Mouse (Mus musculus) liver, embryonic 16.5 days (tissue): ENCODE results near the gene Hist1h2ak. TPM values are rescaled to one million over a fixed set of nuclear protein-coding genes. Genes with fewer than 3 reads are reported as not detected.
"Not testable (repeated sequence)": the region's sequence is repeated elsewhere in the genome, so short reads cannot be mapped to it uniquely, and the experiment has no call there.

Source experiments
- ATAC-seq: fragments of 200-750 bp; cut with Nextera tagmentation; 2 replicates; pipeline ENCODE4 v1.8.0; 2017; ENCODE audit warnings: low read depth, mild to moderate bottlenecking, moderate number of reproducible peaks, moderate library complexity
- H3K27ac ChIP-seq: fragments of 300-500 bp; sonication (generic); 2 replicates; pipeline ENCODE4 v1.5.1; 2014; ENCODE audit warnings: mild to moderate bottlenecking, low read length
- H3K27me3 ChIP-seq: fragments of 300-500 bp; sonication (generic); 2 replicates; pipeline ENCODE4 v1.6.1; 2014; ENCODE audit warnings: low read depth, low read length, mixed read lengths; ENCODE audit not compliant: control insufficient read depth, insufficient read depth
- H3K36me3 ChIP-seq: fragments of 300-500 bp; sonication (generic); 2 replicates; pipeline ENCODE4 v1.6.1; 2014; ENCODE audit warnings: mild to moderate bottlenecking; ENCODE audit not compliant: control insufficient read depth, insufficient read depth
- H3K4me1 ChIP-seq: fragments of 300-500 bp; sonication (generic); 2 replicates; pipeline ENCODE4 v1.6.1; 2014; ENCODE audit warnings: low read depth, low read length, mixed read lengths; ENCODE audit not compliant: control insufficient read depth
- H3K4me2 ChIP-seq: fragments of 300-500 bp; sonication (generic); 2 replicates; pipeline ENCODE4 v1.6.1; 2014; ENCODE audit warnings: low read depth, low read length, mixed read lengths
- H3K4me3 ChIP-seq: fragments of 300-500 bp; sonication (generic); 2 replicates; pipeline ENCODE4 v1.5.1; 2014; ENCODE audit warnings: low read depth, mild to moderate bottlenecking, low read length
- H3K9ac ChIP-seq: fragments of 300-500 bp; sonication (generic); 2 replicates; pipeline ENCODE4 v1.6.1; 2014; ENCODE audit warnings: low read depth, low read length
- H3K9me3 ChIP-seq: fragments of 300-500 bp; sonication (generic); replicated peaks from 2 replicates; pipeline ENCODE4 v1.6.1; 2016; ENCODE audit warnings: low read length; ENCODE audit not compliant: control insufficient read depth
- WGBS: fragments of 180-500 bp; shearing (Covaris S2); extraction: QIAGEN DNeasy Blood & Tissue Kit; methylation state at CpG from one replicate; pipeline ENCODE4 v1.1.7; 2014; ENCODE audit not compliant: insufficient replicate concordance; 5-methylcytosine and 5-hydroxymethylcytosine counted together
- polyA plus RNA-seq: library from polyadenylated mRNA; unstranded; fragments of >200 nt; fragmentation: Nextera tagmentation; extraction: Ambion mirVana; gene quantifications from 2 replicates; pipeline ENCODE4 v1.2.1, GENCODE M21; 2015

Hist1h2ak gene
- polyA plus RNA-seq, 1 experiment from 2014 or later: 40.9 TPM

- 2% methylated on average over 5 of the region's 5 CpGs for WGBS
- no peak for ATAC-seq
- Histone ChIP-seq H3K4me2 (peak overlapping the region; percentile 76), H3K4me1 (peaks cover 17% of the 10 kb centered on the region), H3K9ac (peak overlapping the region; percentile 87), H3K4me3 (peak overlapping the region; percentile 76), H3K27me3 (no peaks in the 10 kb centered on the region), H3K27ac (peak overlapping the region; percentile 94), H3K36me3 (peaks cover 4% of the 10 kb centered on the region; the same call in 1 of the 2 replicates), H3K9me3 (no peaks in the 10 kb centered on the region)
These were observed 4.1 kb downstream of the Hist1h2ak start for GRCm38 (mm10) chr13:21749387-21750158.

- H3K27ac ChIP-seq: no peak overlapping the region
- ATAC-seq: no peak
- no peak overlapping the region for H3K4me2 ChIP-seq
- 22% methylated on average over 1 of the region's 1 CpGs for WGBS
- no peaks in the 10 kb centered on the region for H3K27me3 ChIP-seq
- H3K9me3 ChIP-seq: no peaks in the 10 kb centered on the region
- H3K4me1 ChIP-seq: peaks cover 12% of the 10 kb centered on the region
- H3K4me3 ChIP-seq: no peak overlapping the region
- H3K9ac ChIP-seq: no peak overlapping the region
- peaks cover 4% of the 10 kb centered on the region; the same call in 1 of the 2 replicates for H3K36me3 ChIP-seq
These were observed 8.6 kb downstream of the Hist1h2ak start for GRCm38 (mm10) chr13:21745006-21745405.

GRCm38 (mm10) chr13:21734906-21735767 is 18.5 kb downstream of the Hist1h2ak start, which contains the start of gene Hist1h4j:
Gene Hist1h4j (plus strand): TSS chr13:21735064.
- Histone ChIP-seq H3K4me1 (peaks cover 18% of the 10 kb centered on the region), H3K9ac (peak within 1 kb of the TSS; percentile 82), H3K4me3 (peak within 1 kb of the TSS; percentile 66), H3K27ac (peak within 1 kb of the TSS; percentile 96), H3K4me2 (peak within 1 kb of the TSS; percentile 89)
- ATAC-seq: peak; percentile 90
- not testable (repeated sequence) for H3K27me3 ChIP-seq, H3K9me3 ChIP-seq, H3K36me3 ChIP-seq
- WGBS: under 1% methylated on average over 41 of the region's 56 CpGs

GRCm38 (mm10) chr13:21734010-21734905 is 19.4 kb downstream of the Hist1h2ak start:
- Histone ChIP-seq H3K4me3 (peak overlapping the region; percentile 66), H3K36me3 (no peaks in the 10 kb centered on the region), H3K4me1 (peaks cover 18% of the 10 kb centered on the region), H3K9ac (peak overlapping the region; percentile 82), H3K4me2 (peak overlapping the region; percentile 89), H3K27ac (peak overlapping the region; percentile 96), H3K9me3 (no peaks in the 10 kb centered on the region), H3K27me3 (no peaks in the 10 kb centered on the region)
- WGBS: under 1% methylated on average over 21 of the region's 21 CpGs
- peak; percentile 50 for ATAC-seq

- H3K27ac ChIP-seq: no peak overlapping the region
- no peak for ATAC-seq
These were observed 20.2 kb downstream of the Hist1h2ak start for GRCm38 (mm10) chr13:21733466-21733865.

GRCm38 (mm10) chr13:21729544-21729943 is 24.1 kb downstream of the Hist1h2ak start:
- no peaks in the 10 kb centered on the region for H3K27me3 ChIP-seq
- WGBS: 69% methylated on average over 1 of the region's 1 CpGs
- H3K9ac ChIP-seq: no peak overlapping the region
- no peaks in the 10 kb centered on the region for H3K9me3 ChIP-seq
- ATAC-seq: no peak
- no peak overlapping the region for H3K4me2 ChIP-seq
- H3K36me3 ChIP-seq: no peaks in the 10 kb centered on the region
- peaks cover 12% of the 10 kb centered on the region for H3K4me1 ChIP-seq
- H3K4me3 ChIP-seq: no peak overlapping the region
- H3K27ac ChIP-seq: no peak overlapping the region

More at GRCm38 (mm10) chr13:21733466-21733865, 20.2 kb downstream of the Hist1h2ak start:
- Histone ChIP-seq H3K4me3 (no peak overlapping the region), H3K27me3 (no peaks in the 10 kb centered on the region), H3K36me3 (no peaks in the 10 kb centered on the region), H3K9me3 (no peaks in the 10 kb centered on the region), H3K9ac (no peak overlapping the region), H3K4me2 (no peak overlapping the region; the same call in 1 of the 2 replicates), H3K4me1 (peaks cover 18% of the 10 kb centered on the region)
- WGBS: 76% methylated on average over 5 of the region's 5 CpGs

- 38% methylated on average over 11 of the region's 11 CpGs for WGBS
- H3K27ac ChIP-seq: no peak overlapping the region
- H3K4me3 ChIP-seq: no peak overlapping the region
- H3K4me1 ChIP-seq: peaks cover under 1% of the 10 kb centered on the region
- no peak overlapping the region for H3K4me2 ChIP-seq
- no peaks in the 10 kb centered on the region for H3K9me3 ChIP-seq
- no peaks in the 10 kb centered on the region for H3K36me3 ChIP-seq
- H3K27me3 ChIP-seq: no peaks in the 10 kb centered on the region
- no peak for ATAC-seq
- H3K9ac ChIP-seq: no peak overlapping the region
These were observed 25.6 kb downstream of the Hist1h2ak start for GRCm38 (mm10) chr13:21727948-21728572.
